Mouse (Mus musculus) stomach, embryonic 16.5 days (tissue): ENCODE measurements around the gene Pcbp4. TPM values are rescaled to one million over a fixed set of nuclear protein-coding genes. Genes with fewer than 3 reads are reported as not detected.

Source experiments
- ATAC-seq: fragments of 200-750 bp; cut with Nextera tagmentation; 2 replicates; pipeline ENCODE4 v1.8.0; 2017; ENCODE audit warnings: moderate number of reproducible peaks, moderate TSS enrichment; ENCODE audit not compliant: insufficient read depth, low FRiP score
- H3K27ac ChIP-seq: fragments of 300-500 bp; sonication (generic); 2 replicates; pipeline ENCODE4 v1.5.1; 2014; ENCODE audit warnings: low read length
- H3K27me3 ChIP-seq: fragments of 300-500 bp; sonication (generic); 2 replicates; pipeline ENCODE4 v1.6.1; 2014; ENCODE audit warnings: low read length, control low read depth, mixed read lengths; ENCODE audit not compliant: control insufficient read depth, insufficient read depth
- H3K36me3 ChIP-seq: fragments of 300-500 bp; sonication (generic); 2 replicates; pipeline ENCODE4 v1.6.1; 2014; ENCODE audit warnings: low read length; ENCODE audit not compliant: control insufficient read depth, insufficient read depth
- H3K4me1 ChIP-seq: fragments of 300-500 bp; sonication (generic); 2 replicates; pipeline ENCODE4 v1.6.1; 2014; ENCODE audit warnings: low read length, control low read depth, mixed read lengths; ENCODE audit not compliant: control insufficient read depth, insufficient read depth
- H3K4me2 ChIP-seq: fragments of 300-500 bp; sonication (generic); 2 replicates; pipeline ENCODE4 v1.6.1; 2014; ENCODE audit warnings: low read depth, low read length, mixed read lengths
- H3K4me3 ChIP-seq: fragments of 300-500 bp; sonication (generic); replicated peaks from 2 replicates; pipeline ENCODE4 v1.5.1; 2014; ENCODE audit warnings: mild to moderate bottlenecking, low read length
- H3K9ac ChIP-seq: fragments of 300-500 bp; sonication (generic); 2 replicates; pipeline ENCODE4 v1.6.1; 2014; ENCODE audit warnings: low read length
- H3K9me3 ChIP-seq: fragments of 300-500 bp; sonication (generic); replicated peaks from 2 replicates; pipeline ENCODE4 v1.6.1; 2016; ENCODE audit warnings: low read length, control low read depth; ENCODE audit not compliant: control insufficient read depth
- WGBS: fragments of 180-500 bp; shearing (Covaris S2); extraction: QIAGEN DNeasy Blood & Tissue Kit; methylation state at CpG from one replicate; pipeline ENCODE4 v1.1.7; 2014; 5-methylcytosine and 5-hydroxymethylcytosine counted together
- polyA plus RNA-seq: library from polyadenylated mRNA; unstranded; fragments of >200 nt; fragmentation: Nextera tagmentation; extraction: Ambion mirVana; gene quantifications from 2 replicates; pipeline ENCODE4 v1.2.1, GENCODE M21; 2015

Pcbp4 gene
- 39.4 and 42.5 TPM in 2 replicates for polyA plus RNA-seq

- peak; percentile 79 for ATAC-seq
- Histone ChIP-seq H3K36me3 (no peaks in the 10 kb centered on the region), H3K27me3 (no peaks in the 10 kb centered on the region), H3K27ac (peak within 1 kb of the TSS; percentile 77), H3K9me3 (no peaks in the 10 kb centered on the region), H3K4me3 (peak within 1 kb of the TSS; percentile 69), H3K4me2 (peak within 1 kb of the TSS; percentile 67), H3K9ac (peak within 1 kb of the TSS; percentile 83), H3K4me1 (peaks cover 60% of the 10 kb centered on the region)
- under 1% methylated on average over 35 of the region's 74 CpGs for WGBS
Observed at GRCm38 (mm10) chr9:106453271-106454070, at the start of gene Pcbp4. Pcbp4 (plus strand) TSS chr9:106453291.

DNA sequence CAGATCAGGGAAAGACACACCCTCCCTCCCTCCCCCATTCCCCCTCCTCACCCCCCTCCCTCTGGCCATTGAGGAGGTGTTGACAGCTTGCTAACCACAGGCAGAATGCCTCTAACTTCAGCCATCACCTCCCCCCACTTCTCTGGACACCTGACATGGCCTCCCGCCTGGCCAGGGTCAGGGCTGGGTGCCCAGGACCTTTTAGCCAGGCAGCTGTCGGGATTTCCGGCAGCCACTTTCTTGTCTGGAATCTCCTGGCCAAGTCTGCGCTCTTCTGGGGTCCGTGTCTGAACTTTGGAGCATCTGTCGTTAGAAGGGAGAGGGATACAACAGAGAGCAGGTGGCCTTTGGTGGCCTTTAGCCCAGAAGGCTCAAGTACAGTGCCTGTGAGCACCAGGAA, 47.8 kb upstream of the Pcbp4 start:
- ATAC-seq: 0 out of 2 replicates have a peak, but pooled peaks have one; percentile 6
- Histone ChIP-seq H3K9ac (no peak overlapping the region), H3K36me3 (no peaks in the 10 kb centered on the region), H3K4me1 (0 out of 2 replicates have a peak, but pooled peaks cover 2% of the 10 kb centered on the region), H3K4me2 (no peak overlapping the region), H3K27me3 (no peaks in the 10 kb centered on the region), H3K4me3 (no peak overlapping the region), H3K27ac (no peak overlapping the region), H3K9me3 (no peaks in the 10 kb centered on the region)
- 31% methylated on average over 6 of the region's 6 CpGs for WGBS

- H3K4me2 ChIP-seq: no peak overlapping the region
- no peak overlapping the region for H3K4me3 ChIP-seq
- no peak for ATAC-seq
- 50% methylated on average over 8 of the region's 8 CpGs for WGBS
- no peak overlapping the region for H3K9ac ChIP-seq
- no peaks in the 10 kb centered on the region for H3K36me3 ChIP-seq
- H3K27ac ChIP-seq: no peak overlapping the region
- H3K9me3 ChIP-seq: no peaks in the 10 kb centered on the region
- peaks cover 6% of the 10 kb centered on the region; the same call in 1 of the 2 replicates for H3K4me1 ChIP-seq
- H3K27me3 ChIP-seq: no peaks in the 10 kb centered on the region
Observed at GRCm38 (mm10) chr9:106406443-106407078, 46.5 kb upstream of the Pcbp4 start.

- no peaks in the 10 kb centered on the region for H3K27me3 ChIP-seq
- no peak overlapping the region for H3K9ac ChIP-seq
- H3K4me3 ChIP-seq: no peak overlapping the region
- H3K27ac ChIP-seq: no peak overlapping the region
- WGBS: 92% methylated on average over 4 of the region's 4 CpGs
- no peak for ATAC-seq
- no peak overlapping the region for H3K4me2 ChIP-seq
- H3K4me1 ChIP-seq: peaks cover 6% of the 10 kb centered on the region; the same call in 1 of the 2 replicates
- H3K36me3 ChIP-seq: no peaks in the 10 kb centered on the region
- H3K9me3 ChIP-seq: no peaks in the 10 kb centered on the region
Observed at GRCm38 (mm10) chr9:106409096-106409495, 44.0 kb upstream of the Pcbp4 start.

GRCm38 (mm10) chr9:106410086-106410650, 42.9 kb upstream of the Pcbp4 start:
- Histone ChIP-seq H3K4me1 (peaks cover 6% of the 10 kb centered on the region; the same call in 1 of the 2 replicates), H3K27ac (no peak overlapping the region), H3K4me2 (no peak overlapping the region), H3K27me3 (no peaks in the 10 kb centered on the region), H3K36me3 (no peaks in the 10 kb centered on the region), H3K9me3 (no peaks in the 10 kb centered on the region), H3K4me3 (no peak overlapping the region), H3K9ac (no peak overlapping the region)
- ATAC-seq: no peak
- 76% methylated on average over 2 of the region's 2 CpGs for WGBS

DNA sequence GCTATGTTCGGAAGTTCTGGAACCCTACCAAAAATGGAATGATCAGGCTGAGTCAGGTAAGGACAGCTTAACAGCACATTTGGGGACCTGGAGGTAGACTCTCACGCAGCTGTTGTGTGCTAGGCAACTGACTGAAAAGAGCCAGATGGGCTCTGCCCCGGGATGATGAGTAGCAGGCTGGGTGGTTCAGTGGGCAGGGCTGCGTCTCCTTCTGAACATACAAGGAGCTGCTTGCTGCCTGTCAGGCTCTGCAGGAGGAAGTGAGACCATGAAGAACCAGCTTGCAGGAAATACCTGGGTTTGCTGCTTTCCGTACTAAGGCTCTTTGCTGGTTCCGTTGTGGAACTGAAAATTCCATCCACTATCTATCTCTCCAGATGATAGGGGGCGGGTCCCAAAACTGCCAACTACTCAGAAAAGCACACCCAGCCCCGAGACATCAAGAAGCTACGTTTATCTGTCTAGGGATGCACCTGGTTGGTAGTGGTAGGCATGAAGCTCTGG, 41.9 kb upstream of the Pcbp4 start:
- Histone ChIP-seq H3K9ac (no peak overlapping the region), H3K27ac (no peak overlapping the region), H3K4me1 (peaks cover 6% of the 10 kb centered on the region; the same call in 1 of the 2 replicates), H3K27me3 (no peaks in the 10 kb centered on the region), H3K36me3 (no peaks in the 10 kb centered on the region), H3K4me3 (no peak overlapping the region), H3K9me3 (no peaks in the 10 kb centered on the region), H3K4me2 (no peak overlapping the region)
- ATAC-seq: no peak
- WGBS: 45% methylated on average over 9 of the region's 9 CpGs

DNA sequence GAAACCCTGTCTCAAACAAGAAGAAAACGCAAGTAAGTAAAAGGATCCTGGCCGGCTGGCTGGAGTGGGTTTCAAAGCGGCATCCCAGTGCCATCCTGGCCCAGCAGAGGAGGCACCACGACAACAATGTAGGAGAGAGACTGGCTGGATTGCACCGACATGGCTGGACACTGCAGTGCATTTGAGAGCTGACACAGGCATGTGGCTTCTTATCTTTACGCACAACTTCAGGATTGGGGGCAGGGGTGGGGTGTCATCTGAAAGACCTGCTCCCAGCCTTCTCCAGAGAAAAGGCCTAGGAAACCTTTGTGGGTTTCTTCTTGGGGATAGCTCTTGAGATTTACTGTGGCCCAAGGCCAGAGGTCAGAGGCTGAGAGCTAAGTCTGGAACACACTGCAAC, 41.4 kb upstream of the Pcbp4 start:
- ATAC-seq: no peak
- no peaks in the 10 kb centered on the region for H3K36me3 ChIP-seq
- H3K9ac ChIP-seq: no peak overlapping the region
- no peak overlapping the region for H3K4me2 ChIP-seq
- peaks cover 3% of the 10 kb centered on the region; the same call in 1 of the 2 replicates for H3K4me1 ChIP-seq
- no peaks in the 10 kb centered on the region for H3K27me3 ChIP-seq
- H3K27ac ChIP-seq: no peak overlapping the region
- no peak overlapping the region for H3K4me3 ChIP-seq
- 66% methylated on average over 6 of the region's 6 CpGs for WGBS
- H3K9me3 ChIP-seq: no peaks in the 10 kb centered on the region

GRCm38 (mm10) chr9:106412210-106412609, 40.9 kb upstream of the Pcbp4 start:
- WGBS: 80% methylated on average over 3 of the region's 3 CpGs
- no peaks in the 10 kb centered on the region for H3K36me3 ChIP-seq
- no peak overlapping the region for H3K27ac ChIP-seq
- H3K4me2 ChIP-seq: no peak overlapping the region
- H3K9ac ChIP-seq: no peak overlapping the region
- no peaks in the 10 kb centered on the region for H3K9me3 ChIP-seq
- ATAC-seq: no peak
- H3K4me3 ChIP-seq: no peak overlapping the region
- H3K4me1 ChIP-seq: peaks cover 3% of the 10 kb centered on the region; the same call in 1 of the 2 replicates
- H3K27me3 ChIP-seq: no peaks in the 10 kb centered on the region

DNA sequence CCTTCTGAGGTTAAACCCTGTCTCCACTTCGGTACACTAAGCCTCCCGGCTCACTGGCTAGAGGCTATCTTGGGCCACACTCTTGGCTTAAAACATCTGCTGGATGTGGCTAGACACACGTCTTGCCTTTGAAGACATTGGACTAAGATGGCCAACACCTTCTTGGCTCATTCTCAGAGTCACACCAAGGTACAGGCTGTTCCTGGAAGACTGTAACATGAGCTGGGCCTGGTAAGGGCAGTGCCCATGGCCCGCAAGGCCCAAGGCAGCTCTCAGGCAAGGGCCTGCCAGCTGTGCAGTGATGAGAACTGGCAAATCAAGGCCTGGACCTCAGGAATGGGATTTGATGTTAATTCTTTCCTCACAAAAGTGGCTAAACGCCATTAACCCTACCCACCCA, 39.5 kb upstream of the Pcbp4 start:
- Histone ChIP-seq H3K4me3 (no peak overlapping the region), H3K4me2 (no peak overlapping the region), H3K36me3 (no peaks in the 10 kb centered on the region), H3K9me3 (no peaks in the 10 kb centered on the region), H3K9ac (no peak overlapping the region), H3K27ac (no peak overlapping the region), H3K4me1 (peaks cover 15% of the 10 kb centered on the region), H3K27me3 (no peaks in the 10 kb centered on the region)
- 84% methylated on average over 5 of the region's 5 CpGs for WGBS
- no peak for ATAC-seq
